Mouse (Mus musculus) testis, postnatal 10 days (tissue): ENCODE results near the gene Zbed5.
"Not testable (repeated sequence)": the region's sequence is repeated elsewhere in the genome, so short reads cannot be mapped to it uniquely, and the experiment has no call there.

Experiments
- DNase-seq: peaks from one replicate; pipeline ENCODE4 v3.0.0; 2021; ENCODE audit warnings: low spot score

The Zbed5 gene

DNA sequence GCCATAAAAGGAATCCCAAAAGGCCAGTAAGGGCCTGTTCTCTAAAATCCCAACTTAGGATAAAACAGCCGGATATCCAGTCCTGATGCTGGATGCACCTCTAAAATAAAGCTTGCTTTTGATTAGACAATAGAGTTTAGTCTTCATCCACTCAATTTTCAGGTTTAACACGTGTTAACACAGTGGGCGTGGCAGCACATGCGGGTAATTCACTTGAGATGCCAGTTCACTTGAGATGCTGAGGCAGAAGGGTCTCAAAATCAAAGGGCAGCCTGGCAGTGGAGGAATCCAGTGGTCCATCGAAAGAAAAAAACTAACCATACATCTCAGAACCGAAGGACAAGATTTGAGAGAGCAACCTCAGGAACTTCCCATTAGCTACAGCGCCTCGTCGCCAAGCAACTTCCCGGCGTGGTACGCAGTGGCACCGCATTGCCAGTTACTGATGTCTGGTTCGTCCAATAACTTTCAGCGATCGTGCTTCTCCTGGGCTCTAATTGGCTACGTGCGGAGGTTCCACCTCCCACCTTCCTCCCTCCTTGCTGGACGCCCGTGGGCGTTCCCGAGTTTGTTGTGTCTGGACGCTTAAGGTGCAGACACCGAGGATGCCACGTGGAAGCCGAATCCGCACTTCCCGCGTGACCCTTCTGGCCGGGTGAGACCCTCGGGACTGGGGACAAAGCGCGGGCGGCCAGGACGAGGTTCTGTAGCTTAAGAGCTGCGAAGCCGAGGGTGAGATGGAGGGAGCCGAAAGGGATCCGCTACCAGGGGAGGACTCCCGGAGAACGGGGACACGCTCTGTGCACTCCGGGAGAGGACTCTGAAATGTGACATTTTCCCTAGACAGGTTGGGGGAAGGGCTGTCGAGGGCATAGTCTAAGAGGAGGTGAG, at the start of gene Zbed5:
TSS of gene Zbed5 (plus strand) at position 526 of the 891 bp plus-strand sequence.
- DNase-seq = peak; percentile 86

DNA sequence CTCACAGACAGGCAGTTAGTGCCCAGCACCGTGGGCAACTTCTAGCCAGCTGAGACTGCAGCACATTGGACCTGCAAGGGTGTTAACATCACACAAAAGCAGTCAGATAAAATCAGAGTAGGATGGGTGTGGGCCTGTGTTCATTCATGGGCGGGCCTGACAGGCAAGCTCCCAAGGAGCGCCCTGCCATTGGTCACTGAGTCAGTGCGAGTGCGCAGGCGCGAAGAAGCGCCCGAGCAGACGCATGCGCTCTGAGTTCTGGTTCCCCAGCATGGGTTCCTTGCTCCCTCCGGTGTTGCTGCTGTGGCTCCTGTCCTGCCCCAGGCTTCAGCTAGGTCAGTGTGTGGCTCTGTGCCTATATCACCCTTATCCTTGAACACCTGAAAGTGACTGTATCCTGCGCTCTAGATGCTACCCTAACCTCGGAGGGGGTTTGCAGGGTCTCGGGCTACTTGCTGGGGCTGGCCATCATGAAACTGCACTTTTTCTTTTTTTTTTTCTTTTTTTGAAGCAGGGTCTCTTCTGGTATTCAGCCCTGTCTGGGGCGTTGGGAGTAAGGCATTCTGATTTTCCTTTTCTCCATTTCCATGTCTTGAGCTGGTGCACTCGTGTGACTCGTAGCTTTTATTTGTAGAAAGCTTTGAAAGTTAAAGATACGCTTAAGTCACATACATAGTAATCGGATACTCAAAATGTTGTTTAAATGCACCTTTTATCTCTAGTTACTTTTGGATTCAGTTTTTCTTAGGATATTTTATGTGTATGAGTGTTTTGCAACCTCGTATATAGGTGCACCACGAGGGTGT, 48.6 kb upstream of the Zbed5 start, which contains the start of gene Sumf2:
TSS of gene Sumf2 (plus strand) at position 235 of the 806 bp plus-strand sequence.
- peak; percentile 96 for DNase-seq

DNA sequence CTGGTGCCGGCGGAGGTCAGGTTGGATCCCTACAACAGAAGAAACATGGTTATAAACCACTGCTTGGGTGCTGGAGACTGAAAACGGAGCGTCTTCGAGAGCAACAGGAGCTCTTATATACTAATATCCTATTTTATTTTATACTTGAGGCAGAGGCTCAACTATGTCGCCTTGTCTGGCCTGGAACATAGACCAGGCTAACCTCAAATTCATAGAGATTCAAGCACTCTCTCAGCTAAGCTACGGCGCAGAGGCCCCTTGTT, 48.0 kb upstream of the Zbed5 start:
- no peak for DNase-seq

DNA sequence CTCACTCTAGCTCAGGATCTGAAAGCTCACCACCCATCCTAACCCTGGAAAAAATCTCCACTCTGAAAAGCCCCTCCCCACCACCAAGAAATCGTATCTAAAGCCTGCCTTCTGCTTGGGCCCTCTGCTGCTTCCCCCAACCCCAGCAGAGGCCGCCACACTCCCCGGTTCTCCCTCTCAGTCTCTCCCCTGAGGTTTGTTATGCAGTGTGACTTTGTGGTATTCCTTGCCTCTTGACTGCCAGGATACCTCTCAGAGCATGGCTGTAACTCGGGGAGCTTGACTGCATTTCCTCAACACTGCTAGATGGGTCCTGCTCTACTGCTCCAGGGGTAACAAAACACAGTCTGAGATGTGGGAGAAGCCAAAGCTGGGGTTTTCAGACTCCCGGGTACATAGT, 40.4 kb upstream of the Zbed5 start:
- no peak for DNase-seq

DNA sequence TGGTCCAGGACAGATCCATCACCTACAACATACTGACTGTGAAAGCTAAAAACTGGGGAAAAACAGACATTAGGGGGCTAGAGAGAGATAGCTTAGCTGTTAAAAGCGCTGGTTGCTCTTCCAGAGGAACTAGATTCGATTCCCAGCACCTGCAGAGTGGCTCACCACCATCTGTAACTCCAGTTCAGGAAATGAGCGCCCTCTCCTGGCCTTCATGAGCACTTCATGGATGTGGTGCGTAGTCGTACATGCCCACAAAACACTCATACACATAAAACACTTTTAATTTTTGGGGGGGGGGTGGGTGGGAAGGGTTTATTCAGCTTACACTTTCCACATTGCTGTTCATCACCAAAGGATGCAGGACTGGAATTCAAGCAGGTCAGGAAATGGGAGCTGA, 39.1 kb upstream of the Zbed5 start:
- no peak for DNase-seq

DNA sequence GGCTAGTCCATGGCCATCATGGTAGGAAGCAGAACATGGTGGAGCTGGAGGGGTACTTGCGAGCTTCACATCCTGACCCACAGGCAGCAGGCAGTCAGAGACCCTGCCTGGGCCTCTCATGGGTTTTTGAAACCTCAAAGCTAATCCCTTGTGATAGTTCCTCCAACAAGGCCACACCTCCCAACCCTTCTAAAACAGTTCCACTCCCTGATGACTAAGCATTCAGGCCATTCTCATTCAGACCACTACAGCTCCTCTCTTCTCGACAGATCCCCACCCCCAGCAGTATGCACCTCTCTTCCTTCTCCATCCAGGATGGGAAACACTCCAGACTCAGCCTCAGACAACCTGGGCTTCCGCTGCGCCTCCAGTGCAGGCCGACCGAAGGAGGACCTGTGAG, 33.2 kb upstream of the Zbed5 start:
- no peak for DNase-seq

DNA sequence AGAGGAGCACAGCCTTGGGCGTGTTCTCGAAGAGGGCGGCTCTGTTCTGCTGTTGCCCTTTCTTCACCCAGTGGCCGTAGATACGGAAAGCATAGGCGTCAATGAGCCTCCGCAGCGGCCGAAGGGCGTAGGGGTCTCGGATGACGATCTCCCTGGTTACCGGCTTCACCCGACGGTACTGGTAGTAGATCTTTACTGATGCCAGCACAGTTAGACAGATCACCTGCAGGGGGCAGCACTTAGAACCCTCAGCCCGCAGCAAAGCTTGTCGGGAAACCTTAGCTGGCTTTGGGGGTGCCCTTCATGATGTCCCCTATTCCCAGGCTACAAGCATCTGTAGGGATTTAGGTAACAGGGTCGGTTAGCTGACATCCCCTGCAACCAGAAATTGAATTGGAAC, 31.1 kb upstream of the Zbed5 start:
- peak; percentile 84 for DNase-seq

DNA sequence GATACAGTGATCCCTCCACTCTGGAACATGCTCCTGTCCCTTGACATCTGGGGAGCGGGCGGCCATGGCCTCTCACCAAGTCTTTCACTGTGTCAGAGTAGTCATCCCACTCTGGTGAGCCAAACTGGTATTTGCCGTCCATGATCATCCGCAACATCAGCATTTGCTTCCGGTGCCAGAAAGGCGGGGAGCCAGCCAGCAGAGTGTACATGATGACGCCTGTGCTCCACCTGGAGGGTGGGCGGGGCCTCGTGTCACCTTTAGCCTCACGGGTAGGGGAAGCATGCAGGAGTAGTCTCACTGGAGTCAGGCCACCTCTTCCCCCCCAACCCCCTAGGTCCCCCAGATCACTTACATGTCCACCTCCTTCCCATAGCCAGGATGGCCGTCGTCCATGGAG, 29.7 kb upstream of the Zbed5 start:
- DNase-seq = no peak

DNA sequence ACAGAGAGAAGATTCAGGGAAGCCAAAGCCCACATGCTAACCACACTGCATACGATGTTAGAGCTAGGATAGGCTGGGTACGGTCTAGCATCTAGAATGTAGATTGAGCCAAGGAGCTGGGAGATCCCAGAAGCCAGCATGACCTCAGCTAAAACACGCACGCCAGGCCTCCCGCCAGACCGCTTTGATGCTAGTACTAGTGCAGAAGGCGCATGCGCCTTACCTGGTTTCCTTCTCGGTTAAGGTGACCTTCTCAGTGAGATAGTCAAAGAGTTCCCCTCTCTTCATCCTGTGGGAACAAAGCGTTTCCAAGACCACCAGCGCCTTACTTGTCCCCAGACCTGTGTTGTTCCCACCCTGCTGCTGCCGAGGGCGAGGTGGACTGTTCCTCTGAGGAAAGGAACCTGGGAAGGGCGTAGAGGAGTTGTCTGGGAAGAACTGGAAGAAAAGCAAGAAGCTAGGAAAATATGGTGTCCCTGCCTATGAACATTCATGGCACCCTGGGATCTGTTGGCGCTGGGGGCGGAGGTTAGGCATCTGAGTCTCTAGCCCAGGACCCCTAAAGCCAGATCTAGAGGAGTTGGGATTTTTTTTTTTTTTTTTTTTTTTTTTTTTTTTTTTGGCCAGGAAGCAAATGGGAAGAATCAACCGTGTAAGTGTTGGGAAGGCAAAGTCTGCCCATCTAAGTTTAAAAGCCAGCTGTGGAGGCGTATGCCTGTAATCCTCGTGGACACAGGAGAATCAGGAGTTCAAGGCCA, 26.1 kb upstream of the Zbed5 start:
- no peak for DNase-seq

DNA sequence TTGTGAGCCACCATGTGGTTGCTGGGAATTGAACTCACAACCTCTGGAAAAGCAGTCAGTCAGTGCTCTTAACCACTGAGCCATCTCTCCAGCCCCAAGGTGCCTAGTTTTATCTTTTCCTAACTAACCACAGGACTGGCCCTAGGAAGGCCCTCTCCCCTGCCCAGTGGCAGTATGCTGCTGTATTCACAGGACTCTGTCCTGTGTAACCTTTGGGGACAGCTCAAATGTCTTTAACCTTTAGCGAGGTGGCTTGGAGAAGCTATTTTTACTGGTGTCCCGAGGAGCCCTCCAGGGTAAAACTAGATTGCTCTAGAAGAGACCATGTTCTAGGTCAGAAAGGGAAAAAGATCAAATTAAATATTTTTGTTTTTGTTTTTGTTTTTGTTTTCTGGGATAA, 24.3 kb upstream of the Zbed5 start:
- DNase-seq = no peak

DNA sequence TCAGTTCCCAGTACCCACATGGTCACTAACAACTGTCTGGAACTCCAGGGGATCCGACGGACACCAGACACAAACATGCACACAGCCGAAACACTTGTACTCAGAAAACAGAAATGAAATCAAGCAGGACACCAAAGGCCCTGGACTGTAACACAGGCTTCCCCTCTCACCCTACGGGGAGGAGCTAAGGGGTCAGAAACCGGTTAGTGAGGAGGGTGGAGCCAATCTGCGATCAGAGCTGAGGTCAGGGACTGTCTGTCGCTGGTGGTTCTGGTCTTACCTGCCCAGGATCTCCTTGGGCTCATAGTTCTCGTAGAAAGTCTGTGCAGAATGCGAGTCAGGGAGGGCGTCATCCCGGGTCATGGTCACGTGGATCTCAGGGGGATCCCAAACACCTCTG, 21.6 kb upstream of the Zbed5 start:
- DNase-seq = no peak

DNA sequence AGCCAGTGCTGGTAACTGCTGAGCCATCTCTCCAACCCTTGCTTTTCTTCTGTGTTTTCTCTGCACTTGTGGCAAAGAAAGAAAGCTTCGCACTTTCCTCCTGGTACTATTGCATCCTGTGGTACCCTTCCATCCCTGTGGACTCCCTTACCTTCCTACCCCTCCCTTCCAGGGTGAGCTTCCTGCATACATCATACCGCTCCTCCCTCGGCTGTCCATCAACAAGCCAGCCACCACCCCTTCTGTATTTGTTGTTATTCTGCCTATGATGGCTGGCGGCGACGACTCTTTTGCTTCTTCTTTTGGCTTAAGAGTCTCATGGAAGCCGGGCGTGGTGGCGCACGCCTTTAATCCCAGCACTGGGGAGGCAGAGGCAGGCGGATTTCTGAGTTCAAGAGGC, 20.4 kb upstream of the Zbed5 start:
- DNase-seq = no peak

DNA sequence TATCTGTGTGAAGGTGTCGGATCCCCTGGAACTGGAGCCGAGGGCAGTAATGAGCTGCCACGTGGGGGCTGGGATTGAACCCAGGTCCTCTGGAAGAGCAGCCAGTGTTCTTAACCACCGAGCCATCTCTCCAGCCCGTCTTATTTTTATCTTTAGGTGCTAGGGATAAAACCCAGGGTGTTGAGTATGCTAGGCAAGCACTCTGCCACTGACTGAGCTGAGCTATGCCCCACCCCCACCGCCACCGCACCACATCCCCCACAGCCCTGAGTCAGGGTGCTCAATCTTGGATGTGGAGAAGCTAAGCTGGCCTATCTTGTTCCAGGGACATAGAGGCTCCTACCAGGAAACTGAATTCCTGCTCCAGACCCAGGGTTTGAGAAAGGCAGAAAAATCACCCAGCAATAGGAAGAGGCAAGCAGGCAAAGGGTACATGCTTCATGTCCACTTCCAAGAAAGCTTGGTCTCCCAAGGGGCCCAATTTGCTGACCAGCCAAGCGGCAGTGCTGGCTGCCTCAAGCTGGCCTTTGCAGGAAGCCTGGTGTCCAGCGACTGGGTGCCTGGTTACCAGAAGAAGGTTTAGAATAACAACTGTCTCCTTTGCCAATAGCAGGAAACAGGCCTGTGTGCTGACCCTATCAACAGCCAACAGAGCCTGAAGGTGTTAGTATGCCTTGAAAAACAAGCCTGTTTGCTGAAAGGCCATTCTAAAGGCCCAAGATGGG, 17.6 kb upstream of the Zbed5 start:
- no peak for DNase-seq

DNA sequence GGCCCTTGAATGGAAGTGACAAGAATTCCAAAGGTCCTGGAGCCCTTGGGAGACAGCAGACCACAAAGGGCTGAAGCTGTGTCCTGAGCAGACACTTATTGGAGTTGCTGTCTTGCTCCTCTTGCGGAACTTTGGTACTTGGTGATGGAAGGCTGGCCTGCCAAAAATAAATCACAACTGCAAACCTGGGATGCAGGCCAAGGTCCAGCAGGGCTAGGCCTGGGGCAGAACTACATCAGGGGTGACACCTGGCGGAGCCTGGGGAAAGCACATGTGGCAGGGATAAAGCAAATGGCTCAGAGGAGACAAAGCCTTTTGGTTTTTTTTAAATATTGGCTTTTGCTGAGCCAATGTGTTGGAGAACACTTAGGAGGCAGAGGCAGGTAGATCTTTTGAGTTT, 16.6 kb upstream of the Zbed5 start:
- peak; percentile 86 for DNase-seq

DNA sequence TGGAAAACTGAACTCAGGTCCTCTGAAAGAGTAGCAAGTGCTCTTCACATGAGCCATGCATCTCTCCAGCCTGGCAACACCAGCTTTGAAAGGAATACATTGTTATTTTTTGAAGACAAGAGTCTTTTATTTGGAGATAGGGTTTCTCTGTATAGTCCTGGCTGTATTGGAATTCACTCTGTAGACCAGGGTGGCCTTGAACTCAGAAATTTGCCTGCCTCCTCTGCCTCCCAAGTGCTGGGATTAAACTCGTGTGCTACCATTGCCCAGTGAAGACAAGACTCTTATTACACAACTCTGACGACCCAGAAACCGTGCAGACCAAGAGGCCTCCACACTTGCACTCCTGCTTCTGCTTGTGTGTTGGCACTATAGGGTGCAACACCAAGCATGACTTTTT, 15.6 kb upstream of the Zbed5 start:
- DNase-seq = peak; percentile 42

DNA sequence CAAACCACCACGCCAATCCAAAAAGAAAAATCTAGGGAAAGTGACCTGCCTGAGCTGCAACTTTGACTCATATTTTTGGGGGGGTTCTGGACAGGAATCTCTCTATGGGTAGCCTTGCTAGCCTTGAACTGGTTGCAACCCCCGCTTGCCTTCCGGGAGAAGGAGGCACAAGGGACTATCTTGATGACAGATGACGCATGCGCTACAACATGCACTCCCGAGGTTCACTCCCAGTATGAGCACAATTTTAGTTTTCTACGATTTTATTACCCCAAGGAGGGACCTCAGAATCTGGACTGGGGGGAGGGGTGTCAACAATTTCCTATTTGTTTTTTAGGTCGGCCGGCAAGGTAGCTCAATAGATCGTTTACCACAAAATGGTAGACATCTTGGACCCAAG, 9.3 kb upstream of the Zbed5 start:
- no peak for DNase-seq

DNA sequence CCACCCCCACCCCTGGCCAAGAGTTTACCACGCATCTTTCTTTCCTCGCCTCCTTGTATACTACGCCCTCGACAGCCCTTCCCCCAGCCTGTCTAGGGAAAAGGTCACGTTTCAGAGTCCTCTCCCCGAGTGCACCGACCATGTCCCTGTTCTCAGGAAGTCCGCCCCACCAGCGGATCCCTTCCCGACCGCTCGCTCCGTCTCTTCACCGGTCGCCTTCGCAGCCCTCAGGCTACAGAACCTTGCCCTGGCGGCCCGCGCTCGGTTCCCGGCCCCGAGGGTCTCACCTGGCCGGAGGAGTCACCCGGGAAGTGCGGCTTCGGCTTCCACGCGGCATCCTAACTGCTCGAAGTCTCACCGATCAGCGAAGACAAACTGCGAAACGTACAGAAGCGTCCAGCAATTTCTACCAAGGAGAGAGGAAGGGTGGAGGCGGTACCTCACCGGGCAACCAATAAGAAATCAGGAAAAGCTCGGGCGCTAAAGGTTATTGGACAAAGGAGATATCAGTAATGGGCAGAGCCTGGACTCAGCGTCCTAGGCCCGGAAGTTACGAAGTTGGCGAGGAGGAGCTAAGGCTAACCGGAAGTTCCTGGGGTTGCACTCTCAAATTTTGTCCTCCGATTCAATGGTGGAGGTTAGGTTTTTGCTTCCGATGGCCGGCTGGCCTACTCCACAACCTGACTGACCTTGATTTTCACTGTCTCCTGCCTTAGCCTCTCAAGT, 8.4 kb upstream of the Zbed5 start, which contains the start of gene Chchd2:
TSS of gene Chchd2 (minus strand) at position 560 of the 726 bp plus-strand sequence.
- peak; percentile 86 for DNase-seq

DNA sequence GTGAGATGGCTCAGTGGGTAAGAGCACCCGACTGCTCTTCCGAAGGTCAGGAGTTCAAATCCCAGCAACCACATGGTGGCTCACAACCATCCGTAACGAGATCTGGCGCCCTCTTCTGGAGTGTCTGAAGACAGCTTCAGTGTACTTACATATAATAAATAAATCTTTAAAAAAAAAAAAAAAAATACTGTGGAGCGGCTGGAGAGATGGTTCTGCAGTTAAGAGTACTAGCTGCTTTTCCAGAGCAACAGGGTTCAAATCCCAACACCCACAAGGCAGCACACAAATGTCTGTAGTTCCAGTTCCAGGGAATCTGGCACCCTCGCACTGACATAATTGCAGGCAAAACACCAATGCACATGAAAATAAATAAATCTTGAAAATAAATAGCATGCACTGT, 5.1 kb upstream of the Zbed5 start:
- not testable (repeated sequence) for DNase-seq

DNA sequence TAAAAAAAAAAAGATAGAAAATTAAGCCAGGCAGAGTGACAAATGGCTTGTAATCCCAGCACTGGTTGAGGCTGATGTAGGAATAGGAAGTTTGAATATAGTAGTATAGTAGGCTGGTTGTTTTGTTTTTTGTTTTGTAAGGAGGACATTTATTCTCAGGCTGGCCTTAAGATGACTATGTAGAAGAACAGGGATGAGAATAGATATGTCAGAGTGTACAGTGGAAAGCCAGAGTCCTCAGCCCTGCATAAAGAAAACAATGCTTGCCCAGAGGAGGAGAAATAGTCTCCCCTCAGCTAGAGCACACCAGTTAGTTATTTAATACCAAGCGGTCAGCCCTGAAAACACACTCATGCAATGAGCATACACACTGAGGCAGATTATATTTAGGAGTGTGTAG, 2.9 kb downstream of the Zbed5 start, which contains the start of gene Phkg1:
TSS of gene Phkg1 (minus strand) at position 101 of the 400 bp plus-strand sequence.
- no peak for DNase-seq

DNA sequence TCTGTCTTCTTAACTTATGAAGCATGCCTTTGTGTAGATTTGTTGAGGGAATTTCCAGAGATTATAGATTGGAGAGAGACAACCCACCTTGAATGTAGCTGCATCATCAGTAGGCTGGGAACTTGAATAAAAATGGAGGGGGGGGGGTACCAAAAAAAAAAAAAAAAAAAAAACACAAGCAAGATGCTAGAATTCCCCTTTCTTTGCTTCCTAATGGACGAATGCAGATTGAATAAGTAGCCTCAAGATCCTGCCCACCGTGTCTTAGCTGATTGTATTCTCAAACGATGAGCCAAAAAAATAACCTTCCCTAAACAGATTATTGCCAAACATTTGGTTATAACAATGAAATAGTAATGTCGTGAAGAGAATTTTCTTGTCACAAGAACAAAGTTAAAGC, 12.3 kb downstream of the Zbed5 start:
- DNase-seq = no peak
